Mouse (Mus musculus): ENCODE results near the gene Cc2d1b.

GRCm38 (mm10) chr4:108598306-108598705, 21.4 kb upstream of the Cc2d1b start:
- no peak for TF ChIP-seq CTCF (IDR thresholded peaks at IDR 0.05 in 2 of 3, conservative IDR thresholded peaks at IDR 0.05 in 1 of 3; ENCODE audit: control insufficient read depth in 1 of 3, insufficient read depth in 1 of 3, low read depth in 2 of 3, low read length in 3 of 3, poor library complexity in 1 of 3, severe bottlenecking in 1 of 3)
- TF ChIP-seq EP300 (IDR thresholded peaks at IDR 0.05; ENCODE audit: low read depth in 1 of 2, low read length in 2 of 2), result no peak
- no peak for TF ChIP-seq USF2 (IDR thresholded peaks at IDR 0.05; ENCODE audit: borderline replicate concordance in 1 of 2, insufficient read depth in 1 of 2, low read depth in 1 of 2, low read length in 2 of 2)
- TF ChIP-seq MAX (IDR thresholded peaks at IDR 0.05; ENCODE audit: low read length), result no peak
- TF ChIP-seq GATA1 (IDR thresholded peaks at IDR 0.05; ENCODE audit: low read depth, low read length), result no peak
- no peak for TF ChIP-seq MAZ (IDR thresholded peaks at IDR 0.05; ENCODE audit: low read depth, low read length)
- no peak for TF ChIP-seq TCF12 (IDR thresholded peaks at IDR 0.05; ENCODE audit: low read depth, low read length)
- TF ChIP-seq MEF2A (IDR thresholded peaks at IDR 0.05; ENCODE audit: extremely low read depth, insufficient replicate concordance, low read depth, low read length, poor library complexity, severe bottlenecking), result no peak
- no peak for TF ChIP-seq NELFE (IDR thresholded peaks at IDR 0.05; ENCODE audit: low read depth, low read length)
- TF ChIP-seq MXI1 (IDR thresholded peaks at IDR 0.05; ENCODE audit: low read depth, low read length), result no peak
- TF ChIP-seq POLR2A (IDR thresholded peaks at IDR 0.05; ENCODE audit: control insufficient read depth in 1 of 2, insufficient read depth in 1 of 2, low read depth in 1 of 2, low read length in 2 of 2, poor library complexity in 1 of 2), result no peak
